Mouse (Mus musculus) thymus, adult 2 months (tissue): Measurements from ENCODE around the gene Sstr4. TPM values are rescaled to one million over a fixed set of nuclear protein-coding genes. Genes with fewer than 3 reads are reported as not detected.
A peak's percentile ranks its signal among the peaks of the same experiment; 100 is the strongest.

Source experiments
- DNase-seq: peaks from one replicate; pipeline ENCODE4 v3.0.0; 2021
- H3K27ac ChIP-seq: fragments of 200-500 bp; 2 replicates; pipeline ENCODE4 v1.5.1; 2012; ENCODE audit warnings: low read length, control low read depth; ENCODE audit not compliant: control insufficient read depth, insufficient read depth
- H3K27me3 ChIP-seq: fragments of 200-500 bp; 2 replicates; pipeline ENCODE4 v1.6.1; 2012; ENCODE audit warnings: mild to moderate bottlenecking, low read length, moderate library complexity, mixed read lengths; ENCODE audit not compliant: control insufficient read depth, insufficient read depth
- H3K36me3 ChIP-seq: fragments of 200-500 bp; 2 replicates; pipeline ENCODE4 v1.6.1; 2012; ENCODE audit warnings: mild to moderate bottlenecking, low read length, moderate library complexity; ENCODE audit not compliant: control insufficient read depth, insufficient read depth
- H3K4me1 ChIP-seq: fragments of 200-500 bp; replicated peaks from 2 replicates; pipeline ENCODE4 v1.6.1; 2012; ENCODE audit warnings: low read length; ENCODE audit not compliant: control insufficient read depth, insufficient read depth
- H3K4me3 ChIP-seq: fragments of 200-500 bp; 2 replicates; pipeline ENCODE4 v1.5.1; 2012; ENCODE audit warnings: mild to moderate bottlenecking, low read length, control low read depth, moderate library complexity; ENCODE audit not compliant: control insufficient read depth, insufficient read depth
- CTCF ChIP-seq: fragments of 200-500 bp; IDR thresholded peaks from 2 replicates; pipeline ENCODE4 v1.5.1; 2012; ENCODE audit warnings: mild to moderate bottlenecking, control low read depth, low read length, moderate library complexity, borderline replicate concordance; ENCODE audit not compliant: control insufficient read depth, poor library complexity, insufficient read depth; ENCODE audit errors: extremely low read depth
- POLR2A ChIP-seq: fragments of 200-500 bp; IDR thresholded peaks from 2 replicates; pipeline ENCODE4 v1.6.1; 2012; ENCODE audit warnings: mild to moderate bottlenecking, low read length, control low read depth, moderate library complexity; ENCODE audit not compliant: control insufficient read depth, poor library complexity, insufficient read depth; ENCODE audit errors: extremely low read depth
- WGBS: fragments of 180-500 bp; shearing (Covaris S2); methylation state at CpG from one replicate; pipeline ENCODE4 v1.1.7; 2018; 5-methylcytosine and 5-hydroxymethylcytosine counted together
- polyA plus RNA-seq: library from polyadenylated mRNA; depleted of rRNA; stranded (reverse); fragments of >200 nt; gene quantifications from 2 replicates; pipeline ENCODE4 v1.2.3, GENCODE M21; 2012

Gene Sstr4
- polyA plus RNA-seq, 1 experiment: 0.26 TPM

- Histone ChIP-seq H3K4me1 (no peaks in the 10 kb centered on the region), H3K4me3 (no peak overlapping the region), H3K27me3 (no peaks in the 10 kb centered on the region), H3K36me3 (no peaks in the 10 kb centered on the region), H3K27ac (no peak overlapping the region)
- no peak for DNase-seq
- WGBS: 87% methylated on average over 1 of the region's 1 CpGs
- TF ChIP-seq POLR2A (no peak), CTCF (no peak)
Measured at GRCm38 (mm10) chr2:148357145-148357544, 38.0 kb upstream of the Sstr4 start.

- DNase-seq: no peak
- 94% methylated on average over 3 of the region's 3 CpGs for WGBS
- Histone ChIP-seq H3K36me3 (no peaks in the 10 kb centered on the region), H3K27ac (no peak overlapping the region), H3K27me3 (no peaks in the 10 kb centered on the region), H3K4me3 (no peak overlapping the region), H3K4me1 (no peaks in the 10 kb centered on the region)
- TF ChIP-seq CTCF (no peak), POLR2A (no peak)
Measured at GRCm38 (mm10) chr2:148364536-148364935, 30.6 kb upstream of the Sstr4 start.

DNA sequence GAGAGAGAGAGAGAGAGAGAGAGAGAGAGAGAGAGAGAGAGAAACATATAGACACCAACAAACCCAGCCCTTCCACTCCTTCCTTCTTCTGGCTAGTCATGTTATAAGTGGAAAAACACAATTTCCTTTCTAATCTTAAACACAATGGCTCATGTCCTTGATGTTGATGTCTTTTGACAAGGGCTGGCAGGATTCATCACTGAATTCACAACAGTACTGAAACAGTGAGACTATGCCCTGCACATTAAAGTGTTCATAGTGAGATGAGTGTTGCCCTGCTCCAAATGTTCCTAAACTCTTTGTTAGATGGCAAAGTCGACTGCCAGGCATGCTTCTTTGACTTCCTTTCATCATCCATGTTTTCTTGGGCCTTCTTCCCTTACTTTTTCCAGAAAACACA lies 29.9 kb upstream of the Sstr4 start:
- no peaks in the 10 kb centered on the region for H3K4me1 ChIP-seq
- TF ChIP-seq POLR2A (no peak), CTCF (no peak)
- no peak for DNase-seq
- H3K27me3 ChIP-seq: no peaks in the 10 kb centered on the region
- H3K4me3 ChIP-seq: no peak overlapping the region
- 59% methylated on average over 1 of the region's 1 CpGs for WGBS
- H3K27ac ChIP-seq: no peak overlapping the region
- H3K36me3 ChIP-seq: no peaks in the 10 kb centered on the region

DNA sequence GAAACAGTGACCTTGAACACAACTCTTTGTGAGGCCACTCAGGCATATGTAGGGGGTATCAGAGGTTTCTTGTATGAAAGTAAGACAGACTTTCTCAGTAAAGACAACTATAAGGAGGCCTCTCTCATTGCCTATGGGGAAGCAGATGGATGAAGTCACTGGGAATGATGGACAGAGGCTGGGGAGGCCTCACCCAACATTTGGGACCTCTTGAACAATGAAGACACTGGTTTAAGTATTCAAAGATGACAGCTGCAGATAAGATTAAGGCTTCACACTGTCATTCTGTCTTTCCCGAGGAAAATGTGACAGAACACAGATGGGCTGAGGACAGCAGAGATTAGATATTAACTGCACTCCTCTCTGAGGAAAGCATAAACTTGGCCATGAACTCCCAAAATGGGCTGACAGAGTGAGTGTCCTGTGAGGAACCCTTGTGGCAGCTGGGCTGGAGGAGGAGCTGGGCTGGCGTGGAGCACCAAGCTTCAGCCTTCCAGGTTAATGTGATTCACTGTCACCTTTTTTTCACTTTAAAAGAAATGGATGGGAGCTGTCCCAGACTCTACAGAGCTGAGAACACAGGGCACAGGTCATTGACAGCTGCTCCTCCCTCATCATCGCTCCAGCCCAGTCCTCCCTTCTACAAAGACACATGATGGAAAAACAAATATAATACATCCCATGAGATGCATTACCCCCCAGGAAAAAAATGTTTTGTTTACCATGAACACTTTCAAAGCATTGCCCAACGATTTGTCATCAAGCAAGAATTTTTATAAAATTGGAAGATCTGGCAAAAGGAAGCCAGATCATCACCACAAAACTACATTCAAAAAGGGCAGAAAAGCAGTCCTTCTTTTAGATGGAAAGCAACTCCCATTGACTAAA lies 23.2 kb upstream of the Sstr4 start:
- no peak overlapping the region for H3K4me3 ChIP-seq
- no peaks in the 10 kb centered on the region for H3K4me1 ChIP-seq
- no peaks in the 10 kb centered on the region for H3K36me3 ChIP-seq
- H3K27ac ChIP-seq: no peak overlapping the region
- 84% methylated on average over 4 of the region's 4 CpGs for WGBS
- TF ChIP-seq CTCF: no peak
- TF ChIP-seq POLR2A: no peak
- DNase-seq: no peak
- no peaks in the 10 kb centered on the region for H3K27me3 ChIP-seq

- Histone ChIP-seq H3K27me3 (no peaks in the 10 kb centered on the region), H3K4me3 (no peak overlapping the region), H3K36me3 (no peaks in the 10 kb centered on the region), H3K4me1 (no peaks in the 10 kb centered on the region), H3K27ac (no peak overlapping the region)
- WGBS: 93% methylated on average over 2 of the region's 2 CpGs
- TF ChIP-seq POLR2A: no peak
- TF ChIP-seq CTCF: no peak
- DNase-seq: no peak
Measured at GRCm38 (mm10) chr2:148373602-148374071, 21.5 kb upstream of the Sstr4 start.

GRCm38 (mm10) chr2:148375326-148376150 lies 19.6 kb upstream of the Sstr4 start:
- H3K4me1 ChIP-seq: no peaks in the 10 kb centered on the region
- H3K36me3 ChIP-seq: no peaks in the 10 kb centered on the region
- DNase-seq: peak; percentile 49
- TF ChIP-seq POLR2A (no peak), CTCF (no peak)
- no peak overlapping the region for H3K27ac ChIP-seq
- WGBS: 41% methylated on average over 10 of the region's 10 CpGs
- no peak overlapping the region for H3K4me3 ChIP-seq
- H3K27me3 ChIP-seq: no peaks in the 10 kb centered on the region
